Mouse (Mus musculus) CH12.LX (cell line): ENCODE measurements around the gene Mid1. TPM values are rescaled to one million over a fixed set of nuclear protein-coding genes. Genes with fewer than 3 reads are reported as not detected.

Experiments
- DNase-seq: peaks from one replicate; pipeline ENCODE4 v3.0.0-alpha.2; 2013; ENCODE audit errors: extremely low read depth
- H3K27ac ChIP-seq: 2 replicates; pipeline ENCODE4 v1.5.1; 2012; ENCODE audit warnings: low read depth, mild to moderate bottlenecking, control low read depth, moderate library complexity; ENCODE audit not compliant: insufficient read depth
- H3K27me3 ChIP-seq: replicated peaks from 2 replicates; pipeline ENCODE3; 2012; ENCODE audit warnings: inconsistent platforms
- H3K36me3 ChIP-seq, 2 experiments: replicated peaks in 1 of 2; 2 replicates each; pipeline versions ENCODE3 to v1.6.1; 2012; ENCODE audit warnings: inconsistent platforms in 1 of 2, low read length in 1 of 2, mild to moderate bottlenecking in 1 of 2, mixed read lengths in 1 of 2, moderate library complexity in 1 of 2; ENCODE audit not compliant: control insufficient read depth in 1 of 2, insufficient read depth in 1 of 2
- H3K4me1 ChIP-seq, 2 experiments: 2 replicates each; pipeline ENCODE4 v1.6.1; 2012; ENCODE audit warnings: inconsistent platforms in 1 of 2, moderate library complexity in 1 of 2; ENCODE audit not compliant: insufficient read depth in 2 of 2, control insufficient read depth in 1 of 2
- H3K4me2 ChIP-seq: 2 replicates; pipeline ENCODE4 v1.6.1; 2012; ENCODE audit warnings: low read depth, mild to moderate bottlenecking, control low read depth; ENCODE audit not compliant: poor library complexity, insufficient read depth, severe bottlenecking
- H3K4me3 ChIP-seq, 3 experiments: fragments of 150-350 bp in 1 of 3; sonication (generic) in 1 of 3; replicated peaks in 1 of 3; 2 replicates each; pipeline versions ENCODE3 to v1.5.1; 2011 to 2012; ENCODE audit warnings: low read depth in 2 of 3, low read length in 2 of 3, mild to moderate bottlenecking in 2 of 3, moderate library complexity in 2 of 3, control low read depth in 1 of 3, improper control_type of control experiment in 1 of 3, inconsistent platforms in 1 of 3, mixed read lengths in 1 of 3; ENCODE audit not compliant: poor library complexity in 1 of 3
- H3K79me2 ChIP-seq: replicated peaks from 2 replicates; pipeline ENCODE4 v1.6.1; 2012; ENCODE audit warnings: mild to moderate bottlenecking, moderate library complexity; ENCODE audit not compliant: control insufficient read depth, poor library complexity, insufficient read depth, severe bottlenecking; ENCODE audit errors: extremely low read depth
- H3K9ac ChIP-seq: 2 replicates; pipeline ENCODE4 v1.6.1; 2012; ENCODE audit warnings: low read depth, mild to moderate bottlenecking, control low read depth, moderate library complexity; ENCODE audit not compliant: insufficient read depth
- H3K9me3 ChIP-seq: replicated peaks from 2 replicates; pipeline ENCODE3; 2012; ENCODE audit warnings: low read length, inconsistent platforms, mixed read lengths
- CHD2 ChIP-seq: IDR thresholded peaks from 2 replicates; pipeline ENCODE4 v1.6.1; 2011; ENCODE audit warnings: low read length, improper control_type of control experiment
- E2F4 ChIP-seq: IDR thresholded peaks from 2 replicates; pipeline ENCODE4 v1.6.1; 2011; ENCODE audit warnings: low read depth, low read length, improper control_type of control experiment; ENCODE audit not compliant: insufficient replicate concordance
- EP300 ChIP-seq: IDR thresholded peaks from 2 replicates; pipeline ENCODE4 v1.6.1; 2011; ENCODE audit warnings: low read length, improper control_type of control experiment
- IRF4 ChIP-seq: IDR thresholded peaks from 2 replicates; pipeline ENCODE4 v1.6.1; 2014; ENCODE audit warnings: low read depth, mild to moderate bottlenecking, inconsistent platforms, low read length, improper control_type of control experiment
- JUN ChIP-seq: IDR thresholded peaks from 2 replicates; pipeline ENCODE4 v1.6.1; 2011; ENCODE audit warnings: low read depth, mild to moderate bottlenecking, low read length, improper control_type of control experiment, moderate library complexity; ENCODE audit not compliant: insufficient read depth
- JUND ChIP-seq: conservative IDR thresholded peaks from 2 replicates; pipeline ENCODE4 v1.6.1; 2011; ENCODE audit warnings: low read depth, low read length, improper control_type of control experiment
- MAX ChIP-seq: IDR thresholded peaks from 2 replicates; pipeline ENCODE4 v1.6.1; 2011; ENCODE audit warnings: low read length, improper control_type of control experiment
- MEF2A ChIP-seq: IDR thresholded peaks from 2 replicates; pipeline ENCODE4 v1.6.1; 2014; ENCODE audit warnings: low read depth, mild to moderate bottlenecking, inconsistent platforms, low read length, improper control_type of control experiment, borderline replicate concordance
- MXI1 ChIP-seq: IDR thresholded peaks from 2 replicates; pipeline ENCODE4 v1.6.1; 2011; ENCODE audit warnings: mild to moderate bottlenecking, low read depth, low read length, improper control_type of control experiment
- MYC ChIP-seq: IDR thresholded peaks from 2 replicates; pipeline ENCODE4 v1.6.1; 2011; ENCODE audit warnings: low read depth, mild to moderate bottlenecking, improper control_type of control experiment, low read length
- PAX5 ChIP-seq: IDR thresholded peaks from 2 replicates; pipeline ENCODE4 v1.6.1; 2012; ENCODE audit warnings: low read length, inconsistent platforms, mixed read lengths
- RAD21 ChIP-seq: IDR thresholded peaks from 2 replicates; pipeline ENCODE4 v1.6.1; 2011; ENCODE audit warnings: low read depth, mild to moderate bottlenecking, low read length, improper control_type of control experiment, moderate library complexity
- SMC3 ChIP-seq: IDR thresholded peaks from 2 replicates; pipeline ENCODE4 v1.6.1; 2011; ENCODE audit warnings: low read depth, low read length, improper control_type of control experiment
- TBP ChIP-seq: conservative IDR thresholded peaks from 2 replicates; pipeline ENCODE4 v1.6.1; 2011; ENCODE audit warnings: low read depth, low read length, improper control_type of control experiment
- TCF12 ChIP-seq: IDR thresholded peaks from 2 replicates; pipeline ENCODE4 v1.6.1; 2014; ENCODE audit warnings: low read depth, mild to moderate bottlenecking, inconsistent platforms, low read length, improper control_type of control experiment
- ZKSCAN1 ChIP-seq: IDR thresholded peaks from 2 replicates; pipeline ENCODE4 v1.6.1; 2012; ENCODE audit warnings: low read depth, inconsistent platforms, low read length, improper control_type of control experiment, borderline replicate concordance
- ZMIZ1 ChIP-seq: IDR thresholded peaks from 2 replicates; pipeline ENCODE4 v1.6.1; 2012; ENCODE audit warnings: low read depth, mild to moderate bottlenecking, inconsistent platforms, low read length, improper control_type of control experiment
- dilution Hi-C: fragments of 300-500 bp; cut with MboI; formaldehyde crosslinking; loops from 2 replicates; pipeline ENCODE4 v1.14.3; 2020; ENCODE audit warnings: low sequenced_read_pairs; ENCODE audit not compliant: extremely low pct_unique_long_range_greater_than_20kb, extremely low pct_ligation_motif_present
- in situ Hi-C: fragments of 300-500 bp; cut with MboI; formaldehyde crosslinking; loops from 3 replicates; pipeline ENCODE4 v1.14.3; 2019; ENCODE audit warnings: low sequenced_read_pairs, low pct_ligation_motif_present, low pct_unique_long_range_greater_than_20kb, mixed read lengths
- polyA plus RNA-seq: library from polyadenylated mRNA; unstranded; fragments of >175 nt; gene quantifications from 2 replicates; pipeline ENCODE4 v1.2.1, GENCODE M21; 2012; ENCODE audit warnings: low read depth; ENCODE audit not compliant: insufficient read length
- total RNA-seq, 2 experiments: library from RNA; depleted of rRNA; stranded (reverse); fragments of 300-350 nt in 1 of 2; fragments of >200 nt in 1 of 2; gene quantifications; 2 replicates each; pipeline ENCODE4 v1.2.3; 2012 to 2014

Mid1 gene
- total and polyA plus RNA-seq, 3 experiments: 3.3 to 15.0 (median 6.2) TPM

- Histone ChIP-seq H3K36me3 (no peaks in the 10 kb centered on the region), H3K9me3 (no peaks in the 10 kb centered on the region), H3K27me3 (no peaks in the 10 kb centered on the region), H3K4me3 (no peak overlapping the region), H3K4me1 (no peaks in the 10 kb centered on the region), H3K27ac (no peak overlapping the region), H3K79me2 (no peaks in the 10 kb centered on the region), H3K9ac (no peak overlapping the region), H3K4me2 (no peak overlapping the region; the same call in 1 of the 2 replicates)
- TF ChIP-seq TCF12: no peak
- TF ChIP-seq RAD21: no peak
- no peak for TF ChIP-seq IRF4
- no peak for TF ChIP-seq ZMIZ1
- no peak for TF ChIP-seq MAX
- TF ChIP-seq JUN: no peak
- no peak for TF ChIP-seq PAX5
- TF ChIP-seq EP300: no peak
- no peak for TF ChIP-seq JUND
- TF ChIP-seq MEF2A: no peak
- TF ChIP-seq E2F4: no peak
- in situ Hi-C loops (no loop called here), dilution Hi-C loops (no loop called here)
- DNase-seq: no peak
Measured at GRCm38 (mm10) chrX:169811318-169811717, 126.3 kb downstream of the Mid1 start.

- no peaks in the 10 kb centered on the region for H3K36me3 ChIP-seq
- H3K4me2 ChIP-seq: no peak overlapping the region
- no peaks in the 10 kb centered on the region for H3K9me3 ChIP-seq
- H3K4me3 ChIP-seq: no peak overlapping the region
- dilution Hi-C loops (no loop called here), in situ Hi-C loops (no loop called here)
- TF ChIP-seq CHD2 (no peak), MXI1 (no peak), JUN (no peak), ZKSCAN1 (no peak), MYC (no peak), SMC3 (no peak), TBP (no peak)
- no peak overlapping the region for H3K27ac ChIP-seq
- DNase-seq: no peak
- no peaks in the 10 kb centered on the region for H3K27me3 ChIP-seq
- no peak overlapping the region for H3K9ac ChIP-seq
- no peaks in the 10 kb centered on the region for H3K4me1 ChIP-seq
- no peaks in the 10 kb centered on the region for H3K79me2 ChIP-seq
Measured at GRCm38 (mm10) chrX:169811783-169812182, 126.8 kb downstream of the Mid1 start.
